Comparison of ENCODE assay signal across 8 mouse cellular contexts in the genomic region with DNA sequence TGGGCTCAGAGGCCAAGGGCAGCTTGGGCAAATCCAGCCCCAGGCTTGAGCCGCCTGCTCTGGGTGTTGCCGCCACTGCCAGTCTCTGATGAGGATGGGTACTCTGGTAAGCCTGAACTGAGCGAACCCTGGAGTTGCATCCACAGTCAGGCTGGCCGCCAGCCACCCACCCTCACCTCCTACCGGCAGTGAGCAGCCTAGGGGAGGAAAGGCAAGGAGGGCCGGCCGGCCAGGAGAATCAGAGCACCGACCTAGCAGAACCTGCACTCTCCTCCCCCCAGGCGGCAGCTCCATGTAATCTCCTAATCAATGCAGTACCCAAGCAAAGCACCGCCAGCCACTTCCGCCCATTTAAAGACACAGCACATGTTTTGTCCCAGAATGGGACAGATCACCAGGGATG.
DNase-seq lines count a peak whose midpoint lies in the region; ATAC-seq and TF ChIP-seq lines count a peak whose summit lies in the region.

No protein-coding gene starts in this region.

- peak; percentile 76 for ATAC-seq in hindbrain, embryonic 13.5 days (ENCODE audit: low FRiP score)
- ATAC-seq in lung, embryonic 15.5 days (ENCODE audit: borderline replicate concordance, extremely low read depth, low FRiP score, low TSS enrichment), result peak; percentile 42

- peak; percentile 24; the same call in 1 of the 2 replicates for TF ChIP-seq CTCF in cortical plate, adult 2 months (IDR thresholded peaks at IDR 0.05; ENCODE audit: extremely low read depth, insufficient read depth, low read length)

- no peaks in the 10 kb centered on the region for H3K36me3 ChIP-seq in hindbrain, embryonic 13.5 days
- H3K36me3 ChIP-seq in lung, embryonic 15.5 days, result no peaks in the 10 kb centered on the region

- TF ChIP-seq POLR2A in cortical plate, adult 2 months (IDR thresholded peaks at IDR 0.05; ENCODE audit: extremely low read depth, insufficient read depth, low read length), result peak; percentile 84

- H3K4me1 ChIP-seq in cortical plate, adult 2 months (ENCODE audit: control insufficient read depth, insufficient read depth, low read length), result peaks cover 4% of the 10 kb centered on the region; the same call in 1 of the 2 replicates
- peaks cover 33% of the 10 kb centered on the region for H3K4me1 ChIP-seq in hindbrain, embryonic 13.5 days (replicated peaks)
- H3K4me1 ChIP-seq in lung, embryonic 15.5 days, result peaks cover 6% of the 10 kb centered on the region

- no peaks in the 10 kb centered on the region for H3K27me3 ChIP-seq in hindbrain, embryonic 13.5 days
- no peaks in the 10 kb centered on the region for H3K27me3 ChIP-seq in lung, embryonic 15.5 days

- peak; percentile 67 to 79 for DNase-seq in adrenal gland, adult (ENCODE audit: inconsistent age in 2 of 2, low spot score in 1 of 2)
- no peak for DNase-seq in adrenal gland, postnatal 4 days (ENCODE audit: low spot score in 2 of 2)
- peak; percentile 68 to 78 for DNase-seq in layer of hippocampus, postnatal 10 days (ENCODE audit: low spot score in 2 of 2)
- peak; percentile 77 to 86 for DNase-seq in right cerebral cortex, postnatal 10 days (ENCODE audit: low spot score in 2 of 2)
- DNase-seq in ovary, postnatal 10 days (ENCODE audit: low spot score), result no peak

- 14% methylated on average over 11 of the region's 11 CpGs for WGBS in hindbrain, embryonic 13.5 days
- 14% methylated on average over 11 of the region's 11 CpGs for WGBS in lung, embryonic 15.5 days

- H3K9ac ChIP-seq in hindbrain, embryonic 13.5 days, result peak overlapping the region; percentile 74
- H3K9ac ChIP-seq in lung, embryonic 15.5 days, result no peak overlapping the region

- no peaks in the 10 kb centered on the region for H3K9me3 ChIP-seq in hindbrain, embryonic 13.5 days
- H3K9me3 ChIP-seq in lung, embryonic 15.5 days, result no peaks in the 10 kb centered on the region

- peak overlapping the region; percentile 82 for H3K4me3 ChIP-seq in cortical plate, adult 2 months (ENCODE audit: insufficient read depth, low read length)
- peak overlapping the region; percentile 41 for H3K4me3 ChIP-seq in hindbrain, embryonic 13.5 days
- H3K4me3 ChIP-seq in lung, embryonic 15.5 days, result no peak overlapping the region

- peak overlapping the region; percentile 58 for H3K4me2 ChIP-seq in hindbrain, embryonic 13.5 days
- H3K4me2 ChIP-seq in lung, embryonic 15.5 days, result peak overlapping the region; percentile 19; the same call in 1 of the 2 replicates

- H3K27ac ChIP-seq in cortical plate, adult 2 months (ENCODE audit: insufficient read depth, low read length), result peak overlapping the region; percentile 89
- H3K27ac ChIP-seq in hindbrain, embryonic 13.5 days, result peak overlapping the region; percentile 62; the same call in 1 of the 2 replicates
- H3K27ac ChIP-seq in lung, embryonic 15.5 days, result no peak overlapping the region

Comparison
In these comparisons a context has a peak if more than half of its experiments do, and no peak if none do; other contexts are left out.
1. DNase-seq: peak in adrenal gland, adult (2 of 2), layer of hippocampus, postnatal 10 days (2 of 2) and right cerebral cortex, postnatal 10 days (2 of 2); none in adrenal gland, postnatal 4 days (0 of 2) and ovary, postnatal 10 days (single experiment).